Mouse (Mus musculus) ES-Bruce4 (cell line): ENCODE measurements around the gene Myom1. TPM values are rescaled to one million over a fixed set of nuclear protein-coding genes. Genes with fewer than 3 reads are reported as not detected.
A peak's percentile ranks its signal among the peaks of the same experiment; 100 is the strongest.

Experiments used
- H3K27ac ChIP-seq: 2 replicates; pipeline ENCODE4 v1.5.1; 2012; ENCODE audit warnings: low read length, inconsistent platforms; ENCODE audit not compliant: insufficient read depth
- H3K27me3 ChIP-seq: 2 replicates; pipeline ENCODE4 v1.6.1; 2012; ENCODE audit warnings: mild to moderate bottlenecking, low read length, inconsistent platforms; ENCODE audit not compliant: control insufficient read depth, poor library complexity, insufficient read depth, severe bottlenecking
- H3K36me3 ChIP-seq: 2 replicates; pipeline ENCODE4 v1.6.1; 2012; ENCODE audit warnings: inconsistent platforms, mild to moderate bottlenecking, low read length, moderate library complexity; ENCODE audit not compliant: control insufficient read depth, poor library complexity, insufficient read depth, severe bottlenecking
- H3K4me1 ChIP-seq: one replicate; pipeline ENCODE4 v1.8.1; 2011; ENCODE audit warnings: low read length; ENCODE audit not compliant: control insufficient read depth, insufficient read depth
- H3K4me3 ChIP-seq: 2 replicates; pipeline ENCODE4 v1.5.1; 2011; ENCODE audit warnings: low read depth, mild to moderate bottlenecking, low read length
- H3K9ac ChIP-seq: 2 replicates; pipeline ENCODE4 v1.6.1; 2012; ENCODE audit warnings: low read depth, mild to moderate bottlenecking, inconsistent platforms; ENCODE audit not compliant: poor library complexity, severe bottlenecking
- H3K9me3 ChIP-seq: replicated peaks from 2 replicates; pipeline ENCODE4 v1.6.1; 2012; ENCODE audit warnings: mild to moderate bottlenecking, low read length, inconsistent platforms; ENCODE audit not compliant: control insufficient read depth, poor library complexity, insufficient read depth, severe bottlenecking
- CTCF ChIP-seq: IDR thresholded peaks from one replicate; pipeline ENCODE4 v1.8.1; 2011; ENCODE audit warnings: low read depth, low read length
- EP300 ChIP-seq: IDR thresholded peaks from 2 replicates; pipeline ENCODE4 v1.6.1; 2011; ENCODE audit warnings: low read depth, low read length; ENCODE audit not compliant: insufficient read depth
- POLR2A ChIP-seq: IDR thresholded peaks from one replicate; pipeline ENCODE4 v1.8.1; 2011; ENCODE audit warnings: low read length; ENCODE audit not compliant: insufficient read depth
- polyA plus RNA-seq: library from polyadenylated mRNA; stranded (reverse); fragments of >200 nt; gene quantifications from 2 replicates; pipeline ENCODE4 v1.2.4, GENCODE M21; 2011; ENCODE audit warnings: low read depth; ENCODE audit not compliant: missing spikeins, insufficient read depth, insufficient read length

Gene Myom1
- polyA plus RNA-seq, 1 experiment, result 2.3 TPM

DNA sequence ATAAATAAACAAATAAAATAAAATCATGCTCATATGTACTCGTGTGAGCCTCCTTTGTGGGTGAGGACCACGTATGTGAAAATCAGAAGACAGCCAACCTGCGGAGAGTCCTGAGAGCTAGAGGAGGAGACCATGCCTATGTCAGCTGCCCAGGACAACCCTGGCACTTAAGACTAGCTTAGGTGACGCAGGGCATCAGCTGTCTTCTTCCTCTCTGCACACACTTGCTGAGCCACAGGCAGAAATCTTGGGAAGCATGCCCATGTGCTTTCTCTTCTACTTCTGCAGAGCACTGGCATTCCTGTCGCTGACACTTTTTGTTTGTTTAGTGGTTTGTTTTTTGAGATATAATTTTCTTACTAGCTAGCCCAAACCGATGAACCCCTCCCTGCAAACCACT, 6.9 kb upstream of the Myom1 start:
- Histone ChIP-seq H3K4me3 (no peak overlapping the region), H3K4me1 (peaks cover 2% of the 10 kb centered on the region), H3K9ac (no peak overlapping the region), H3K36me3 (peaks cover 27% of the 10 kb centered on the region), H3K27me3 (no peaks in the 10 kb centered on the region), H3K9me3 (no peaks in the 10 kb centered on the region), H3K27ac (no peak overlapping the region)
- TF ChIP-seq POLR2A (no peak), EP300 (no peak), CTCF (no peak)

DNA sequence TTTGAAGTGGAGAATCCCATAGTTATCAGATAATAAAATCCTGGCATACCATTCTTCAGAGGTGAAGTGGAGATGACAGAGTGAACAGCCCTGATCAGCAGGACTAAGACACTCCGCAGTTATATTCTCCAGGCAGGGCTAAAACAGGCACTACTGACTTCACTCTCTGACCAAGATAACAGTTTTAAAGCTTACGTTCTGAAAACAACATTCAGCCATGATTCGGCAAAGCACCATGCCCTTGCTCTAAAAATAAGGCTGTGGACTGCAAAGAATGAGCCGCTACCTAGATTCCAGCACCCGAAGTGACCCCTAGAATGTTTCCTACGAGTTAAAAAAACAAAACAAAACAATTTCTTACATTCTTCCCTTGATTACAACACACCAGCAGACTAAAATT, 4.6 kb upstream of the Myom1 start:
- no peak overlapping the region for H3K4me3 ChIP-seq
- TF ChIP-seq CTCF, result no peak
- TF ChIP-seq POLR2A, result no peak
- no peak for TF ChIP-seq EP300

DNA sequence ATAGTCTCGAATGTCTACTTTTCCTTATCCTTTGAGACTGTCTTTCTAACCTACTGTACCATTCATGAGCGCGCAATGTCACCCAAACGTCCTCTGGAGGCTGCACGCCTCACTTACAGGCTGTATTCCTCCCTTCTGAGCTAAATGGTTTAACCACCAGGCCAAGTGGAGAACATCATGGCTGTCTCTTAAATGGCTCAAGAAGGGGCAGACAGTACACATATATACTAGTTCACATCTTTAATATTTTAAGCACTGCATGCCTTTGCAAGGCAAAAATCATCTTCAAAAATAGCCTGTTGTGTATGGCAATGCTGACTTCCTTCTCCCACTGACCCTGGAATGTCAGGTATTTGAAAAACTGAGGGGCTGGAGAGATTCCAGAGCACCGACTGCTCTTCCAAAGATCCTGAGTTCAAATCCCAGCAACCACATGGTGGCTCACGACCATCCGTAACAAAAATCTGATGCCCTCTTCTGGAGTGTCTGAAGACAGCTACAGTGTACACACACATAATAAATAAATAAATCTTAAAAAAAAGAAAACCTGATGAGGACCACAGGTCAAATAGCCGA, 3.9 kb upstream of the Myom1 start:
- Histone ChIP-seq H3K4me1 (peaks cover 2% of the 10 kb centered on the region), H3K9ac (no peak overlapping the region), H3K27ac (no peak overlapping the region), H3K36me3 (peaks cover 23% of the 10 kb centered on the region), H3K4me3 (no peak overlapping the region), H3K9me3 (no peaks in the 10 kb centered on the region), H3K27me3 (no peaks in the 10 kb centered on the region)
- TF ChIP-seq EP300 (no peak), POLR2A (no peak), CTCF (no peak)

More for the DNA sequence above, 4.6 kb upstream of the Myom1 start:
- H3K36me3 ChIP-seq, result peaks cover 27% of the 10 kb centered on the region
- no peak overlapping the region for H3K27ac ChIP-seq
- H3K4me1 ChIP-seq, result peaks cover 2% of the 10 kb centered on the region
- no peaks in the 10 kb centered on the region for H3K27me3 ChIP-seq
- no peak overlapping the region for H3K9ac ChIP-seq
- no peaks in the 10 kb centered on the region for H3K9me3 ChIP-seq

DNA sequence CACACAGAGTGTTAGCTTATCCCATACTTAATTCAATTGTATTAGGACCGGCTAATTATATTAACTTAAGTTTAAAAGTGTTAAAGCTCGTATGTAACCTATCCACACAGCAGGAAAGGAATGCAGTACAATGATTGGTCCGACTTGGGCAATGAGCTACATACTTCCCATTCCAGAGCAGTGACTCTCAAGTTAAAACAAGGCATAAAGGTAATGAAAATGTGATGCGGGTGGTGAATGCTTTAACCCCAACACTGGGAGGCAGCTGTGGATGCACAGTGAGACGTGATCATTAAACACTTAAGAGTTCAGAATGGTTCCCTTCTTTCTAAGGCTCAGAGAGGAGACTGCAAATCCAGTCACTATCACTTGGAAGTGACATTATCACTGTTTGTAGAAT, 3.2 kb upstream of the Myom1 start:
- Histone ChIP-seq H3K4me3 (no peak overlapping the region), H3K9ac (no peak overlapping the region), H3K27me3 (no peaks in the 10 kb centered on the region), H3K9me3 (no peaks in the 10 kb centered on the region), H3K36me3 (peaks cover 17% of the 10 kb centered on the region), H3K4me1 (peaks cover 2% of the 10 kb centered on the region), H3K27ac (no peak overlapping the region)
- TF ChIP-seq EP300 (no peak), POLR2A (no peak), CTCF (no peak)

DNA sequence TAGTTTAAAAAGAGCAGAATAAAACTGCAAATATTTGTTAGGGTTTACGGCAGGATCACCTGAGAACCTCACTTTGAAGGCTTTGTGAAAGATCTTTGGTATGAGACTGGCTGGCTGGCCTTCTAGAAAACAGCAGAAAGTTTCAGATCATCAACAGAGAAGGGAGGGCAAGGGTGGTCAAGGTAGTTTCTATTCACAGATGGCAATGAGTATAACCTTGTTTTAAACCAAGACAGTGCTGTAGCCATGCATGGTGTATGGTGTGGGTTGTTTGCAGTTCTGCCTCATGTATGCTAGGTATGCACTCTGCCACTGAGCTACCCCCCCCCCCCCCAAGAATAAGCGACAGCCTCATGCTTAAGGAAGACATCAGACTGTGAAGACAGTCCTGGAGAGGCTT, 2.2 kb upstream of the Myom1 start:
- peaks cover 2% of the 10 kb centered on the region for H3K4me1 ChIP-seq
- no peak overlapping the region for H3K27ac ChIP-seq
- TF ChIP-seq POLR2A, result no peak
- TF ChIP-seq CTCF, result no peak
- no peak for TF ChIP-seq EP300
- no peaks in the 10 kb centered on the region for H3K9me3 ChIP-seq
- no peak overlapping the region for H3K4me3 ChIP-seq
- peaks cover 15% of the 10 kb centered on the region for H3K36me3 ChIP-seq
- peak overlapping the region; percentile 31; the same call in 1 of the 2 replicates for H3K9ac ChIP-seq
- H3K27me3 ChIP-seq, result no peaks in the 10 kb centered on the region

DNA sequence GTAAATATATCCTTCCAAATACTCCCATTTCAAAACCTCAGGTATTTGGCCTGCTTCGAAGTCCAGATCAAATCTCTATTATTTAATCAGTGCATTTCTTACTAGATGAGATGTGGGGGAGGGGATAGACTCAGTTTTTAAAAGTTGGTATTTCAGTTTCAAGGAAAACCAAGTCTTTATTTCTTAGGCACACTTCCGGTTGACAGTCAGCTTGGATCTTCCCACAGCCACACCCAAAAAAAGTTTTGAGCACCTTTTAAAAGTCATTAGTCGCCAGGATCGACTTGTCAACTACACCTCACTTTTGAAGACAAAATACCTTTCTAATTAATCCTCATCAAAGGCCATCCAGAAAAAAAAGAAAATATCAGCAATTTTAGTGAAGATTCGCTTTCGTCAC, 1.4 kb upstream of the Myom1 start:
- TF ChIP-seq EP300, result no peak
- TF ChIP-seq CTCF, result no peak
- no peak for TF ChIP-seq POLR2A
- peak overlapping the region; percentile 99 for H3K9ac ChIP-seq
- H3K4me1 ChIP-seq, result peaks cover 2% of the 10 kb centered on the region
- H3K4me3 ChIP-seq, result peak overlapping the region; percentile 21; the same call in 1 of the 2 replicates
- H3K27ac ChIP-seq, result no peak overlapping the region
- H3K9me3 ChIP-seq, result no peaks in the 10 kb centered on the region
- H3K36me3 ChIP-seq, result peaks cover 7% of the 10 kb centered on the region
- H3K27me3 ChIP-seq, result no peaks in the 10 kb centered on the region
